Mouse (Mus musculus): Measurements from ENCODE around the gene Fam161a.

DNA sequence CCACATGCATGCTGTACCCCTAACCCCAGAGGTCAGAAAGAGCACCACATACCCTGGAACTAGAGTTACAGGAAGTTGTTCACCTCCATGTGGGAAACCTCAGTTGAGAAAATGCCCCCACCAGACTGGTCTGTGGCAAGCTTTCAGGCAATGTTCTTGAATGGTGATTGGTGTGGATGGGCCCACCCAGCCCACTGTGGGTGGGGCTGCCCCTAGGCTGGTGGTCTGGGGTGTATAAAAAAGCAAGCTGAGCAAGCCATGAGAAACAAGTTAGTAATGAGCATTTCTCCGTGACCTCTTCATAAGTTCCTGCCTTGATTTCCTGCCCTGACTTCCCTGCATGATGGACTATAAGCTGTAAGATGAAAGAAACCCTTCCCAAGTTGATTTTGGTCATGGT is 45.2 kb upstream of the Fam161a start:
- no peak for TF ChIP-seq POLR2A (IDR thresholded peaks at IDR 0.05; ENCODE audit: low read depth, low read length)
- TF ChIP-seq IRF4 (IDR thresholded peaks at IDR 0.05; ENCODE audit: low read depth, low read length), result no peak
- no peak for TF ChIP-seq NRF1 (IDR thresholded peaks at IDR 0.05; ENCODE audit: low read depth, low read length)
- TF ChIP-seq ELF1 (IDR thresholded peaks at IDR 0.05; ENCODE audit: low read depth, low read length), result no peak
- no peak for TF ChIP-seq CTCF (conservative IDR thresholded peaks at IDR 0.05 in 1 of 2, IDR thresholded peaks at IDR 0.05 in 1 of 2; ENCODE audit: low read depth in 2 of 2, low read length in 2 of 2)
- TF ChIP-seq CHD2 (IDR thresholded peaks at IDR 0.05; ENCODE audit: low read length), result no peak
- no peak for TF ChIP-seq ZKSCAN1 (IDR thresholded peaks at IDR 0.05; ENCODE audit: borderline replicate concordance, low read depth, low read length)
- TF ChIP-seq MAZ (IDR thresholded peaks at IDR 0.05; ENCODE audit: low read depth, low read length), result no peak

All from CH12.LX (cell line).